Mouse (Mus musculus): Measurements from ENCODE around the gene Gatm.

Gene Gatm

GRCm38 (mm10) chr2:122608820-122609219 is 2.3 kb downstream of the Gatm start:
- DNase-seq: no peak

DNA sequence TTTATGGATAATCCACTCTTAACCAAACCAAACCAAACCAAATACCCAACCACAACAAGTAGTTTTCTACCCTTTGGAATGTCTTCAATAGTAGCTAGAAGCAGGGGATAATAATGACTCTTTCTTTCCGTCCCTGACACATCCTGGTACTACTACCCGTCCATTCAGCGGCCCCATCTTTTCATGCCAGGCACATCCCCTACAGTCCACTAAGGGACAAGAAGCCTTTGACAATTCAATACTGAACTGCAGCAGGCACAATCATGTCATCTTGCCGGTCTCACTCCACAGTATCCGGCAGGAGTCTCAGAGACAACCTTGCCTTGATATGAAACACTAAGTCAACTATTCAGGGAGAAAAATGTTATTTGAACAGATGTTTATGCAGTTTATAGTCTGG is 5.3 kb downstream of the Gatm start:
- no peak for DNase-seq

GRCm38 (mm10) chr2:122601354-122601753 is 9.7 kb downstream of the Gatm start:
- DNase-seq: no peak

GRCm38 (mm10) chr2:122599736-122600135 is 11.4 kb downstream of the Gatm start:
- no peak for DNase-seq

GRCm38 (mm10) chr2:122595461-122595860 is 15.6 kb downstream of the Gatm start:
- DNase-seq: no peak

DNA sequence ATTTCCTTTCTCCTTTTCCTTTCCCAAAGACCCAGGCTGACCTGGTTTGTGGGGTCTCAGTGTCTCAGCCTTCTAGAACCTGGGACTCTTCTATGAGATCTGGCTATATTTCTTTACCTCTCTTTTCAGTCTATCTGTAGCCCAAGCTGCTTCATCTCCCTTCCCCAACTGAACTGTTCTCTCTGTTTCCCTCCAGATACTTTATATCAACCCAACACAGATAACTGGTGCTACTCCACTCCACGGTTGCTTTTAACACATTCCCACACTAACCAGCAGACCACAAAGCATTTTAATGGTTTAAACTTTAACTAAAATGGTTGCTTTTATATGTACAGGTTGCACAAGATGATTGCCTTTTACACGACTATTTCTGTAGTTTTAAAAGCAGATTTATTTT is 19.9 kb downstream of the Gatm start:
- DNase-seq: no peak

GRCm38 (mm10) chr2:122590351-122590750 is 20.8 kb downstream of the Gatm start:
- no peak for DNase-seq

GRCm38 (mm10) chr2:122587861-122588519 is 23.1 kb downstream of the Gatm start:
- DNase-seq: no peak

DNA sequence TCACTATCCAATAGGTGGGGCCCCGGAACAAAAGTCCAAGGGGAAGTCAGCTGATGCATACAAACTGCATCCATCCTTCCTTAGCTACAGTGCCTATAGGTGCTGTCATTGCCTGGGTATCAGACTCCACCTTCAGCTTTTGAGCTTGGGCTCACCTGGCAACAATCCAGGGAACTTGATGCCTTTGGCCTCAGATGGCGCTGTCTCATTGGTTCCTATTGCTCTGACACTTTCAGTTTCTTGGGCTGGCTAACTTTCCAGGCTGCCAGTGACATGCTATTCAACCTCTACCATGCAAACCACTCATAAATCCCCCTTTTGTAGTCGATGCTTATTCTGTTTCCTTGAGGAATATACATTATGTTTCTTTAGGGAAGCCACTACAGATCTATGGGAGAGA is 24.8 kb downstream of the Gatm start:
- no peak for DNase-seq

GRCm38 (mm10) chr2:122582324-122582723 is 28.8 kb downstream of the Gatm start:
- DNase-seq: no peak

- no peak for DNase-seq
Measured at GRCm38 (mm10) chr2:122581361-122582017, 29.6 kb downstream of the Gatm start.

DNA sequence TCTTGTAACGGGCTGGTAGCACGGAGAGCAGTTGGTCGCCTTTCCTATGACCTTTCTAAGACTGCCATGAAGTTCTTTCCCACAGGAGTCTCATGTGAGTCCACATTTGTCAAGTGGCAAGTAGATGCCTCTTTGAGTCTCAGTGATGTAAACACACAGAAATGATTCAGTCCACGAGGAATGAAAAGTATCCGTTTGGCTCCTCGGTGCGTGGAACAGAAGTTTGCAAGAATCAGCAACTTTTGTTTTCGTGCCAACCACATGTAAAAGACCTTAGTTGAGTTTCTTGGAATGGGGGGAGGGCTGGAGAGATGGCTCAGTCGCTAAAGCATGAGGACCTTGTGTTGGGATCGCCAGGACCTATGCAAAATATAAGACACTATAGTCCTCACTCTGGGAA is 30.7 kb downstream of the Gatm start:
- DNase-seq: no peak

GRCm38 (mm10) chr2:122577316-122577715 is 33.8 kb downstream of the Gatm start:
- no peak for DNase-seq

DNA sequence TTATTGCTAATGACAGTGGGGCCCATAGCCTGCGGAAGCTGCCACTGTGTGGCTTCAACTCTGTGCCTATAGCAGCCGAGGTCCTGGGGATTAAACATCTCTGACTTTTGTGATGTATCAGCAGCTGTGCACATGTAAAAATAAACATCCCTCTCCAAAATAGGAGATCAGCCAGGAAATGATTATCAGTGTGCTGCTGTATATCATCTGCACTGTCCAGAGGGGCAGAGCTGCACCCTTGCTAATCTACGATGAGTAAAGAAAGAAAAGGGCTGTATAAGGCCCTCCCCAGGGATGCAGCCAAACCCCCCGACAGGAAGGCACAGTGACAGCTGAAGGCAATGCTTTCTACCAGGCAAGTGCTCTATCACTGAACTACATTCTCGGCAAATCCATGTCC is 34.8 kb downstream of the Gatm start:
- DNase-seq: no peak

- no peak for DNase-seq
Measured at GRCm38 (mm10) chr2:122575470-122575869, 35.6 kb downstream of the Gatm start.

DNA sequence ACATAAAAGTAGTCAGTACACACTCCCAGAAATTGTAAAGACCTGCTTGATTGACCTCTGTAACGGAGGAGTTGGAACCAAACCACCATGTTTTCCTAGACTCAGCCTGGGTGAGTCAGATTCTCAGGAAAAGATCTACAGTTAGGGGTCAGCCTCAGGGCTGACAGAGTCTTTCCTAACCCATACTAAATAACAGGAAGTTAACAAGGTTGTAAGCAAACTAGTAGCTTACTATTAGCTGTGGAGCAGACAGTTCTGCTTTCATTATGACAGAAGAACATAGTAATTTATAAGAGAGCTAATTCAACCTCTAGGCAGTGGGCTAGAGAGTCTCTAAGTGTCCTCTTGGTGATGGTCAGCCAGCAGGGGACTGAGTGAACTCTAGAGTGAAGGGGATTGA is 38.7 kb downstream of the Gatm start:
- no peak for DNase-seq

GRCm38 (mm10) chr2:122571326-122571725 is 39.8 kb downstream of the Gatm start:
- no peak for DNase-seq

DNA sequence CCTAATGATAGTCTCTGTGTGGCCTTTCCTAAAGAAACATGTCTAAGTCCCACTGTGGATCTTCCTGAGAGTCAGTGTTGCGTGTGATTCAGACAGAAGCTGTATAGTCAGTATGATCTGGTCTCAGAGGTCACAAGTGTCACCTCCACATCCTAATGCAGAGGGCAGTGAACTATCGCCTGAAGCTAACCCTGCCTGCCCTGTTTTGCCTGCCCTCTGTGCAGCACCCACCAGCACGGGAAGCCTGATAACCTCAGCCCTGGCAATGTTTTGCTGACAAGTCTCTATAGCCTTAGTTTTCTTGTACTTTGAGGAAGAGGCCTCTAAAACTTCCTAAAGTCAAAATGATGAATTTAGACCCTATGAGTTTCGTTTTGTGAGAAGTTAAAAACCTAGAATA is 40.7 kb downstream of the Gatm start:
- DNase-seq: no peak

DNA sequence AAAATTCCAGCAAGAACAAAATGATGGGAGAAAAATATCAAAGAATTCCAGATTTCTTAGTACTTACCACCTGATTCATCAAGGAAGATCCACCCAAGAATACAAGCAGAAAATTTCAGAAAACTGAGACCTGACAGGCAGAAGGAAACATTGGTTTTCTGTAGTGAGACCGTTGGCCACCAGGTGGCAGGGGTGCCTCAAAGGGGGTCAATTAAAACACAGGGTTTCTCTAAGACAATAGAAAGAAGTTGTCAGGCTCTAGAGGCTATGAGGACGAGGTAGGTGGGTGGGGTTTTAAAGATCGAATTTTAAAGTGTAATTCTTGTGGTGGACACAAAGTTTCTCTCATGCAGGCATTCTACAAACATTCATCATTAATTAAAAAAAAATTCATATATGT is 41.7 kb downstream of the Gatm start:
- DNase-seq: peak; percentile 65

DNA sequence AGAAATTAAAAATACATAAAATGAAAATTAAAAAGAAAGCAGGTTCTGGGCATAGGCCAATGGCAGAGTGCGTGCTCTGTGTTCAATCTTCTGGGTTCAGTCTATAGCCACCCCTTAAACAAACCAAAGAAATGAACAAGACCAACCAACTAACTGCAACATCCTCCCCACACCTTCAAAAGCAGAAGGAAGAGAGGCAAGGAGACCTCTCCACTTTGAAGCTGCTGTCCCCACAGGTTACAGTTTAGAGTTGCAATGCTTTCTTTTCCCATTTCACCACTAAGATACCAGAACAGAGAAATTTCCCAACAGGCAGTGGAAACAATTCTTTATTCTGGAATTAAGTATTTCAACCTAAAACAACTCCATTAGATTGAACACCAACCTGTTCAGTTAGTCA is 48.9 kb downstream of the Gatm start:
- DNase-seq: no peak

GRCm38 (mm10) chr2:122561221-122561620 is 49.9 kb downstream of the Gatm start:
- DNase-seq: no peak

- DNase-seq: peak; percentile 66
Measured at GRCm38 (mm10) chr2:122558317-122558716, 52.8 kb downstream of the Gatm start.
